Mouse (Mus musculus): ENCODE data around the gene Coq10b. TPM values are rescaled to one million over a fixed set of nuclear protein-coding genes. Genes with fewer than 3 reads are reported as not detected.
A peak's percentile ranks its signal among the peaks of the same experiment; 100 is the strongest.

Gene Coq10b
- polyA plus RNA-seq, 1 experiment: 1.5 TPM

GRCm38 (mm10) chr1:55088611-55089497 is 36.3 kb downstream of the Coq10b start:
- peaks cover 37% of the 10 kb centered on the region for H3K36me3 ChIP-seq (ENCODE audit: control insufficient read depth)
- no peaks in the 10 kb centered on the region for H3K9me3 ChIP-seq (ENCODE audit: control insufficient read depth, low read length)
- no peaks in the 10 kb centered on the region for H3K27me3 ChIP-seq (ENCODE audit: control insufficient read depth)
- H3K4me3 ChIP-seq (replicated peaks): peak overlapping the region; percentile 95
- H3K4me1 ChIP-seq (ENCODE audit: control insufficient read depth): peaks cover 69% of the 10 kb centered on the region
- no peak for TF ChIP-seq GATA1 (IDR thresholded peaks at IDR 0.05; ENCODE audit: low read length)

DNA sequence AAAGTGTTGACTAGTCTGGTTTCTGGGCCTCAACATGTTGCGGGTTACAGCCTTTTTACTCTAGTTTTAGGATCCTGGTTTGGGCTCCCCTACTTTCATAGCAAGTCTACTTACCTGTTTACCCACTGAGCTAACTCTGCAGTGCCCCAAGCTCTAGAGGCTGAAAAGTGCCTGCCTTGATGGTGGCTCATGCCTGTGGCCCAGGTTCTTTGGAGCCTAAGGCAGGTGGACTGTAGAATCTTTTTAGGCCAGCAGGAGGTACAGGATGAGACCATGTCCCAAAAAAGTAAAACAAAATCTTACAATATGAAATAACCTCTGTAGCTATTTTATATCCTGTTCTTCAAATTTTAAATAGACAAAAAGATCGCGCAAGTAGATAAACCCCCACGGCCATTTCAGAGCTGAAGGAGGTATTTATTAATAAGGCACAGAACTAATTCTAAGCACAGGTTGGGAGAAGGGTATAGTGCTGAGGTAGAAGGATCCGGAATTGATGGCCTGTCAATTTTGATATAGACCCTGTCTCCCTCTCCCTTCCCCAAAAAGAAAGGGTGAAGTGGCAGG is 37.0 kb downstream of the Coq10b start:
- peak overlapping the region; percentile 95 for H3K4me3 ChIP-seq (replicated peaks)
- H3K27me3 ChIP-seq (ENCODE audit: control insufficient read depth): no peaks in the 10 kb centered on the region
- peaks cover 61% of the 10 kb centered on the region for H3K4me1 ChIP-seq (ENCODE audit: control insufficient read depth)
- peaks cover 32% of the 10 kb centered on the region for H3K36me3 ChIP-seq (ENCODE audit: control insufficient read depth)
- no peaks in the 10 kb centered on the region for H3K9me3 ChIP-seq (ENCODE audit: control insufficient read depth, low read length)
- TF ChIP-seq GATA1 (IDR thresholded peaks at IDR 0.05; ENCODE audit: low read length) (peak; percentile 58), TAL1 (IDR thresholded peaks at IDR 0.05; ENCODE audit: low read length) (no peak)

DNA sequence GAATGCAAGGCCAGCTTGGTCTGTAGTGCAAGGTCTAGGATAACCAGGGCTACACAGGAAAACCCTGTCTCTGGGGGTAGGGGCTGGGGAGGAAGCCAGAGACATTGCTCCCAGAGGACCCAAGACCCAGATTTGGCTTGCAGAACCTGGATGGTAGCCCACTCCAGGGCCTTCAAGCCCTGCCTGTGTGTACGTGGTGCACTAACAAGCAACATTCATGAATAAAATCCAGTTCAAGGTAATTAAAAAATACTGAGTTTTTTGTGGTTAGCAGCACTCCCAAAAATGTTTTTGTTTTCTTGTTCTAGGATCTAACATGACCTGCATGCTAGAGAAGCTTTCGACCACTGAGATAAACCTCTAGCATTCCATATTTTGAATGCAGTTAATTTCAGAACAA is 39.5 kb downstream of the Coq10b start:
- no peaks in the 10 kb centered on the region for H3K27me3 ChIP-seq (ENCODE audit: control insufficient read depth)
- no peaks in the 10 kb centered on the region for H3K9me3 ChIP-seq (ENCODE audit: control insufficient read depth, low read length)
- H3K36me3 ChIP-seq (ENCODE audit: control insufficient read depth): peaks cover 21% of the 10 kb centered on the region
- H3K4me1 ChIP-seq (ENCODE audit: control insufficient read depth): peaks cover 40% of the 10 kb centered on the region
- TF ChIP-seq GATA1 (IDR thresholded peaks at IDR 0.05; ENCODE audit: low read length): no peak
- TF ChIP-seq TAL1 (IDR thresholded peaks at IDR 0.05; ENCODE audit: low read length): no peak
- H3K4me3 ChIP-seq (replicated peaks): no peak overlapping the region

GRCm38 (mm10) chr1:55092469-55092868 is 39.9 kb downstream of the Coq10b start:
- Histone ChIP-seq H3K4me3 (replicated peaks) (no peak overlapping the region), H3K27me3 (ENCODE audit: control insufficient read depth) (no peaks in the 10 kb centered on the region), H3K4me1 (ENCODE audit: control insufficient read depth) (peaks cover 35% of the 10 kb centered on the region), H3K36me3 (ENCODE audit: control insufficient read depth) (peaks cover 21% of the 10 kb centered on the region), H3K9me3 (ENCODE audit: control insufficient read depth, low read length) (no peaks in the 10 kb centered on the region)
- no peak for TF ChIP-seq GATA1 (IDR thresholded peaks at IDR 0.05; ENCODE audit: low read length)
- TF ChIP-seq TAL1 (IDR thresholded peaks at IDR 0.05; ENCODE audit: low read length): no peak

DNA sequence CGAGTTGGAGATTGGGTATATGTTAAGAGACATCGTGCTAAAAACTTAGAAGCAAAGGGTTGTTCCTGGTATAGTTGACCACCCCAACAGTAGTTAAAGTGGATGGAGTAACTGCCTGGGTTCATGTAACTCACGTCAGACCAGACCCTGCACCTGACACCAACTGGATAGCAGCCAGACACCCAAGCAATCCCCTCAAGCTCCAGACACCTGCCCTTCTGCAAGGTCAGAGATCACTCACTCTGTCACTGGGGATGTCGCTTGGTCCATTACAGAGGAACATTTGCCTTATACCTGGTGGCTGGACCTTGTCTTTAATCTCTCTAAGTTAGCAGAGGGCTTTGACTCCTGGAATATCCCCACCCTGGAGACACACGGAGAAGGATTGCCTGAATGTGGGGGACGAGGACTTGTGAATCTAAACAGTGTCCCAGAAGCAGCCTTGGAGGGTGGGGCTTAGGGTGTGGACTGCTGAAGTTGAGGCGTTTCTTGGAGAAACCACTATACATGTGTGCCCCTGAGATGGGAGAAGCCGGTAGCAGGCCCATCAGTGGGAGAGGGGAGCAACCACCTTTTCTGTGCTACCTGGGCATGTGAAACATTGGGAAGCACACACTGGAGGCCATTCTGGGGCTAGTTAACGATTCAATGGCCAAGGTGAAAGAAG is 54.5 kb downstream of the Coq10b start:
- TF ChIP-seq TAL1 (IDR thresholded peaks at IDR 0.05; ENCODE audit: low read length) (no peak), GATA1 (IDR thresholded peaks at IDR 0.05; ENCODE audit: low read length) (no peak)
- Histone ChIP-seq H3K4me3 (replicated peaks) (no peak overlapping the region), H3K4me1 (ENCODE audit: control insufficient read depth) (peaks cover 9% of the 10 kb centered on the region), H3K9me3 (ENCODE audit: control insufficient read depth, low read length) (no peaks in the 10 kb centered on the region), H3K27me3 (ENCODE audit: control insufficient read depth) (no peaks in the 10 kb centered on the region), H3K36me3 (ENCODE audit: control insufficient read depth) (no peaks in the 10 kb centered on the region)

GRCm38 (mm10) chr1:55107644-55108043 is 55.1 kb downstream of the Coq10b start:
- peaks cover 9% of the 10 kb centered on the region for H3K4me1 ChIP-seq (ENCODE audit: control insufficient read depth)
- no peaks in the 10 kb centered on the region for H3K27me3 ChIP-seq (ENCODE audit: control insufficient read depth)
- H3K9me3 ChIP-seq (ENCODE audit: control insufficient read depth, low read length): no peaks in the 10 kb centered on the region
- TF ChIP-seq GATA1 (IDR thresholded peaks at IDR 0.05; ENCODE audit: low read length) (no peak), TAL1 (IDR thresholded peaks at IDR 0.05; ENCODE audit: low read length) (no peak)
- no peaks in the 10 kb centered on the region for H3K36me3 ChIP-seq (ENCODE audit: control insufficient read depth)
- no peak overlapping the region for H3K4me3 ChIP-seq (replicated peaks)

- H3K27me3 ChIP-seq (ENCODE audit: control insufficient read depth): no peaks in the 10 kb centered on the region
- no peaks in the 10 kb centered on the region for H3K9me3 ChIP-seq (ENCODE audit: control insufficient read depth, low read length)
- TF ChIP-seq TAL1 (IDR thresholded peaks at IDR 0.05; ENCODE audit: low read length): no peak
- no peak for TF ChIP-seq GATA1 (IDR thresholded peaks at IDR 0.05; ENCODE audit: low read length)
- H3K36me3 ChIP-seq (ENCODE audit: control insufficient read depth): no peaks in the 10 kb centered on the region
- H3K4me3 ChIP-seq (replicated peaks): no peak overlapping the region
- H3K4me1 ChIP-seq (ENCODE audit: control insufficient read depth): peaks cover 9% of the 10 kb centered on the region
Measured at GRCm38 (mm10) chr1:55108473-55108872, 55.9 kb downstream of the Coq10b start.

DNA sequence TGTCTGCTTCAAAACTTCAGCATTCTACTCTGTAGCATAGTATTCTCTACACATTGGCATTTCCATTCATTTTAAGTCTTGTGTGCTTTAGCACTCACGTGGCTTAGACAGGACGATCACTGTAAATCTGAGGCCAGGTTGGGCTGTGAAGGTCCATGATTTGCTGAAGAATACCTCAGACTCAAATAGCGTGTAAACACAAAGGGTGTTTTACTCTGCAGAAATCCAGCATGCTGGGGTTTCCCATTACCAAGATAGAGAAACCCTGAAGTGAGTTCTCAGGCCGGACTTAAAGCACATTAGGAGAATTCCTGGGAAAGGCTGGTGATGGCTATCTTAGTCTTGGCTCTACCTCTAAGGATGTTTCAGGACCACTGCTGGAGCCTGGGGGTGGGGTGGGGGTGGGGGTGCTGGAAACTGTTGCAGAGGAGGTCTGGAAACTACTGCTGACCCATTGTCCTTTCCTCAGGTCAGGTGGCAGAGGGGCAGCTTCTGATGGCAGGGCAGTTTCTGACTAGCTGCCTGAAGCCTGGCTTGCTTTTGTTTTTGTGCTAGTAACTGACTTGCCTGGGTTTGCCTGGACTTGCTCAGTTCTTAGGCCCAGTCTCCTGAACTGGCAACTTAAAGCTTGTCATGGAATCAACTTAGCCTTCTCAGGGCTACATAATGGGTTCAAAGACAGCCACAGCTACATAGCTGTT is 56.6 kb downstream of the Coq10b start:
- no peak for TF ChIP-seq TAL1 (IDR thresholded peaks at IDR 0.05; ENCODE audit: low read length)
- no peak for TF ChIP-seq GATA1 (IDR thresholded peaks at IDR 0.05; ENCODE audit: low read length)
- H3K4me1 ChIP-seq (ENCODE audit: control insufficient read depth): peaks cover 9% of the 10 kb centered on the region
- H3K4me3 ChIP-seq (replicated peaks): no peak overlapping the region
- H3K27me3 ChIP-seq (ENCODE audit: control insufficient read depth): no peaks in the 10 kb centered on the region
- H3K9me3 ChIP-seq (ENCODE audit: control insufficient read depth, low read length): no peaks in the 10 kb centered on the region
- no peaks in the 10 kb centered on the region for H3K36me3 ChIP-seq (ENCODE audit: control insufficient read depth)

Other genes with a start within 250 kb of the Coq10b start
- gene Ankrd44, start 126.4 kb upstream of the Coq10b start, polyA plus RNA-seq (2012): 0.02 and 0.03 TPM in 2 replicates
- gene Sf3b1, start 25.3 kb upstream of the Coq10b start, polyA plus RNA-seq (2012): 1.3 and 1.5 TPM in 2 replicates
- 8.0 and 8.4 TPM in 2 replicates for gene Hspe1, start 35.4 kb downstream of the Coq10b start, polyA plus RNA-seq (2012)
- gene Hspd1, start 35.5 kb downstream of the Coq10b start, polyA plus RNA-seq (2012): 1.9 and 2.1 TPM in 2 replicates
- gene Mob4, start 78.5 kb downstream of the Coq10b start, polyA plus RNA-seq (2012): 0.29 and 0.73 TPM in 2 replicates
- not detected in 2 replicates for gene Rftn2, start 174.0 kb downstream of the Coq10b start, polyA plus RNA-seq (2012)
- gene Mars2, start 184.4 kb downstream of the Coq10b start, polyA plus RNA-seq (2012): 0.05 and 0.07 TPM in 2 replicates